ENCODE assay signal across 19 mouse cellular contexts in the genomic region with DNA sequence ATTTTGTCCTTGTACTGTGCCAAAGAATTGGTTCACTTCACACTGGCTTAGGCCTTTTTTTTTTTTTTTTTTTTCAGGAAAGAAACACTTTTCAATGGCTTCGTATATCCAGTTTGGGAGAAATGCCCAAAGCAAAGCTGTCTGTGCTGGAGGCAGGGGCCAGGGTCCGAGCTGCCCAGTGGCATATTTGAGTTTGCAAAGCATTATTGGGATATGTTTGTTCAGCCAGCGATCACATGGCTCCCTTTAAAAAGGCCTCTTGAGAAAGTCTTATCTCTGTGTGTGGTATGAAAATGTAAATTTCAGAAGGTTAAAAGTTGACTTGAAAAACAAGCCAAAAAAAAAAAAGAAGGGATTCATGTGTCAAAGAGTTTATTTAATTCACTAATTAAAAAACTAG.
DNase-seq lines count a peak whose midpoint lies in the region; ATAC-seq lines count a peak whose summit lies in the region.
"Had no signal": no experiment of that assay in that cellular context is flagged by ENCODE, and none has a peak within 500 bp of the region (broad histone marks: within the 10 kb centered on the region; RNA-seq: fewer than 3 reads in every experiment).

No protein-coding gene starts in this region.

- no peaks in the 10 kb centered on the region for H3K27me3 ChIP-seq in neural tube, embryonic 13.5 days
- no peaks in the 10 kb centered on the region for H3K27me3 ChIP-seq in neural tube, embryonic 15.5 days (replicated peaks)
- H3K27me3 ChIP-seq: embryonic facial prominence, embryonic 12.5 days; forebrain, embryonic 15.5 days; heart, embryonic 13.5 days had no signal

- H3K9ac ChIP-seq in neural tube, embryonic 13.5 days, result no peak overlapping the region
- no peak overlapping the region for H3K9ac ChIP-seq in neural tube, embryonic 15.5 days (replicated peaks)
- H3K9ac ChIP-seq: embryonic facial prominence, embryonic 12.5 days; forebrain, embryonic 15.5 days; heart, embryonic 13.5 days had no signal

- WGBS in neural tube, embryonic 13.5 days, result 71% methylated on average over 3 of the region's 3 CpGs
- WGBS in neural tube, embryonic 15.5 days, result 93% methylated on average over 3 of the region's 3 CpGs

- peak; percentile 8 for DNase-seq in left cerebral cortex, postnatal 4 days
- no peak for DNase-seq in left cerebral cortex, postnatal 10 days (ENCODE audit: extremely low spot score in 1 of 2, low spot score in 2 of 2)
- peak; percentile 26 for DNase-seq in lung, postnatal 25 days (ENCODE audit: low spot score)
- no peak for DNase-seq in adrenal gland, adult 18-20 months (ENCODE audit: low spot score in 2 of 2)
- DNase-seq in urinary bladder, adult 18-20 months (ENCODE audit: low spot score in 2 of 2), result no peak
- DNase-seq: adrenal gland, postnatal 10 days; B cell, adult 2 months; cerebellum, adult 11 months; cerebellum, adult 8-10 months; cerebellum, postnatal 25 days; gastrocnemius, postnatal 36 days; heart, postnatal 36 days had no signal

- H3K4me1 ChIP-seq in neural tube, embryonic 13.5 days (replicated peaks), result peaks cover 9% of the 10 kb centered on the region
- 0 out of 2 replicates have a peak, but pooled peaks cover 3% of the 10 kb centered on the region for H3K4me1 ChIP-seq in neural tube, embryonic 15.5 days
- H3K4me1 ChIP-seq: forebrain, embryonic 15.5 days had no signal

- H3K27ac ChIP-seq in neural tube, embryonic 13.5 days (replicated peaks), result 0 out of 2 replicates have a peak overlapping the region, but pooled peaks have one; percentile 4
- no peak overlapping the region for H3K27ac ChIP-seq in neural tube, embryonic 15.5 days (replicated peaks)
- H3K27ac ChIP-seq: embryonic facial prominence, embryonic 12.5 days; forebrain, embryonic 15.5 days; heart, embryonic 13.5 days had no signal

- no peaks in the 10 kb centered on the region for H3K9me3 ChIP-seq in neural tube, embryonic 13.5 days
- H3K9me3 ChIP-seq in neural tube, embryonic 15.5 days (replicated peaks), result no peaks in the 10 kb centered on the region
- H3K9me3 ChIP-seq: embryonic facial prominence, embryonic 12.5 days; forebrain, embryonic 15.5 days; heart, embryonic 13.5 days had no signal

- H3K4me2 ChIP-seq in neural tube, embryonic 13.5 days, result no peak overlapping the region
- H3K4me2 ChIP-seq in neural tube, embryonic 15.5 days, result no peak overlapping the region
- H3K4me2 ChIP-seq: embryonic facial prominence, embryonic 12.5 days; forebrain, embryonic 15.5 days; heart, embryonic 13.5 days had no signal

- no peaks in the 10 kb centered on the region for H3K36me3 ChIP-seq in neural tube, embryonic 13.5 days
- H3K36me3 ChIP-seq in neural tube, embryonic 15.5 days, result no peaks in the 10 kb centered on the region
- H3K36me3 ChIP-seq: embryonic facial prominence, embryonic 12.5 days; forebrain, embryonic 15.5 days; G1E; heart, embryonic 13.5 days had no signal

- no peak for ATAC-seq in neural tube, embryonic 13.5 days (ENCODE audit: low read depth)
- no peak for ATAC-seq in neural tube, embryonic 15.5 days (ENCODE audit: low FRiP score)
- ATAC-seq: CD4-positive, CD25-positive, alpha-beta regulatory T cell, adult 4 months; forebrain, embryonic 15.5 days had no signal

- no peak overlapping the region for H3K4me3 ChIP-seq in neural tube, embryonic 13.5 days
- no peak overlapping the region for H3K4me3 ChIP-seq in neural tube, embryonic 15.5 days (replicated peaks)
- H3K4me3 ChIP-seq: embryonic facial prominence, embryonic 12.5 days; forebrain, embryonic 15.5 days; heart, embryonic 13.5 days had no signal

- intact Hi-C loops in left cerebral cortex, postnatal 4 days (cut with DNase I), result no loop called here
- intact Hi-C loops in left cerebral cortex, postnatal 10 days (cut with DNase I), result no loop called here

Comparison
In these comparisons a context has a peak if more than half of its experiments do, and no peak if none do; other contexts are left out.
1. DNase-seq: peak in left cerebral cortex, postnatal 4 days (single experiment) and lung, postnatal 25 days (single experiment); none in left cerebral cortex, postnatal 10 days (0 of 2), adrenal gland, adult 18-20 months (0 of 2) and urinary bladder, adult 18-20 months (0 of 2).